Mouse (Mus musculus): ENCODE results near the gene Gjb3. TPM values are rescaled to one million over a fixed set of nuclear protein-coding genes. Genes with fewer than 3 reads are reported as not detected.

Gjb3 gene
- polyA plus RNA-seq, 1 experiment = 0.61 TPM

- Histone ChIP-seq H3K79me2 (ENCODE audit: control insufficient read depth, insufficient read depth) (no peaks in the 10 kb centered on the region), H3K4me2 (ENCODE audit: low read depth) (no peak within 1 kb of the TSS)
These were observed 27.4 kb upstream of the Gjb3 start, which contains the start of gene Gjb5 for GRCm38 (mm10) chr4:127358018-127358417. Gene Gjb5 (minus strand): TSS chr4:127358181.

DNA sequence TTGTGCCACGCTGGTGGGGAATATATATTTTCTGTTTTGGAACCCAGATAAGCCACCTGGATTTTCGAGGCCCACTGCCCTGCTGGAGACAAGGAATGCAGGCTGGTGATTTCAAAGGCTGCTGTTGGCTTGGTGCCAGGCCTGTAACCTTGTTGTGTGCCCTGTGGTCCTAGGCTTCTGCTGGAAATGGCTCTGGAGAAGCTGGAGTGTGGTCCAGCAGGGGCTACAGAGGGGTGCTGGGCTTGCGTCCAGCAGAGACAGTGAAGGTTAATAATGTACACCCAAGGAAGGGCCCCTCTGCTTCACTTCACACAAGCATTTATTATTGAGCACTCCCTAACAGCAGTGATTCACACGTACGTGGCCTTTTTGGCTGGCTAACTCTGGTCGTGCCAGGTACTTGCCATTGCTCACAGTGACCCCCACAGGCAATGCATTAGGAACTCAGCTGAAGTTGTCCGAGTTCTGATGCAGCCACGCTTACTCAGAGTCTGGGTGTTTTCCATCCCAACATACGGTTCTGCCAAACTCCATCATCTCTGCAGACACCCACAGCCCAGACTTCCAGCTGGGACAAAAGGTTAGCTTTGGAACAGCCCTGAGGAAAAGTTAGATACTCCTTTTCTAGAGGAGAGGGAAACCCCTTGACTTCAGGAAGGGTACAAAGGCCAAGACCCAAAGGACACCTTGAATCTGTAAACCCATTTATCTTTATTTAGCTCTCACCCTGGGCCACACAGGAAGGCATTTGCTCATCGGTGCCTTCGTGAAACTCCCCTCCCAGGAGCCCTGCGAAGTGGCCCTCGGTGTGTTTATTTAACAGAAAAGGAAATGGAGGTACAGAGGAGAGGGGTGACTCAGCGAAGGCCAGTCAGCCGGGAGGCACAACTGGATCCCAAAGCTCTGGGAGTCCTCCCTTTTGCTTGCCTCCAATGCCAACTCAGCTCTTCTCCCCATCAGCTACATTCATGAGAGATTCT lies 24.2 kb upstream of the Gjb3 start:
- H3K4me3 ChIP-seq = no peak overlapping the region
- H3ac ChIP-seq (ENCODE audit: control insufficient read depth, insufficient read length) = no peak overlapping the region
- TF ChIP-seq MYOG (IDR thresholded peaks at IDR 0.05; ENCODE audit: control insufficient read depth in 1 of 3, insufficient read depth in 1 of 3, insufficient read length in 2 of 3, low read depth in 2 of 3) (no peak), REST (IDR thresholded peaks at IDR 0.05; ENCODE audit: insufficient read depth, insufficient read length) (no peak), MAX (IDR thresholded peaks at IDR 0.05; ENCODE audit: low read depth) (no peak), USF1 (IDR thresholded peaks at IDR 0.05; ENCODE audit: low read depth) (no peak), TCF3 (IDR thresholded peaks at IDR 0.05; ENCODE audit: insufficient read length, low read depth) (no peak), CEBPB (IDR thresholded peaks at IDR 0.05; ENCODE audit: insufficient read depth, poor library complexity, severe bottlenecking) (no peak), MYOD1 (IDR thresholded peaks at IDR 0.05; ENCODE audit: control insufficient read depth in 1 of 3, insufficient read length in 2 of 3, low read depth in 2 of 3) (no peak), E2F4 (IDR thresholded peaks at IDR 0.05; ENCODE audit: insufficient read depth) (no peak), POLR2A (IDR thresholded peaks at IDR 0.05; ENCODE audit: insufficient read length, low read depth) (no peak), TCF12 (IDR thresholded peaks at IDR 0.05; ENCODE audit: insufficient read depth, poor library complexity, severe bottlenecking) (no peak), SRF (IDR thresholded peaks at IDR 0.05; ENCODE audit: control insufficient read depth, insufficient read length, low read depth) (no peak), POLR2AphosphoS2 (IDR thresholded peaks at IDR 0.05; ENCODE audit: insufficient read length, low read depth) (no peak)
- no peaks in the 10 kb centered on the region for H3K79me2 ChIP-seq (ENCODE audit: control insufficient read depth, insufficient read depth)
- H3K36me3 ChIP-seq (ENCODE audit: control insufficient read depth, insufficient read depth) = no peaks in the 10 kb centered on the region
- H3K4me2 ChIP-seq (ENCODE audit: low read depth) = peak overlapping the region; percentile 44
- H3K27me3 ChIP-seq (ENCODE audit: control insufficient read depth, insufficient read depth, insufficient read length) = no peaks in the 10 kb centered on the region

More at GRCm38 (mm10) chr4:127358018-127358417, 27.4 kb upstream of the Gjb3 start, which contains the start of gene Gjb5:
- H3K4me3 ChIP-seq = no peak within 1 kb of the TSS
- TF ChIP-seq MYOG (IDR thresholded peaks at IDR 0.05; ENCODE audit: control insufficient read depth in 1 of 3, insufficient read depth in 1 of 3, insufficient read length in 2 of 3, low read depth in 2 of 3) (no peak), MYOD1 (IDR thresholded peaks at IDR 0.05; ENCODE audit: control insufficient read depth in 1 of 3, insufficient read length in 2 of 3, low read depth in 2 of 3) (no peak), USF1 (IDR thresholded peaks at IDR 0.05; ENCODE audit: low read depth) (no peak), CEBPB (IDR thresholded peaks at IDR 0.05; ENCODE audit: insufficient read depth, poor library complexity, severe bottlenecking) (no peak), MAX (IDR thresholded peaks at IDR 0.05; ENCODE audit: low read depth) (no peak), TCF12 (IDR thresholded peaks at IDR 0.05; ENCODE audit: insufficient read depth, poor library complexity, severe bottlenecking) (no peak), TCF3 (IDR thresholded peaks at IDR 0.05; ENCODE audit: insufficient read length, low read depth) (no peak), REST (IDR thresholded peaks at IDR 0.05; ENCODE audit: insufficient read depth, insufficient read length) (no peak), POLR2AphosphoS2 (IDR thresholded peaks at IDR 0.05; ENCODE audit: insufficient read length, low read depth) (no peak), POLR2A (IDR thresholded peaks at IDR 0.05; ENCODE audit: insufficient read length, low read depth) (no peak), SRF (IDR thresholded peaks at IDR 0.05; ENCODE audit: control insufficient read depth, insufficient read length, low read depth) (no peak), E2F4 (IDR thresholded peaks at IDR 0.05; ENCODE audit: insufficient read depth) (no peak)
- H3ac ChIP-seq (ENCODE audit: control insufficient read depth, insufficient read length) = no peak within 1 kb of the TSS
- no peaks in the 10 kb centered on the region for H3K36me3 ChIP-seq (ENCODE audit: control insufficient read depth, insufficient read depth)
- no peaks in the 10 kb centered on the region for H3K27me3 ChIP-seq (ENCODE audit: control insufficient read depth, insufficient read depth, insufficient read length)

- Histone ChIP-seq H3K79me2 (ENCODE audit: control insufficient read depth, insufficient read depth) (no peaks in the 10 kb centered on the region), H3ac (ENCODE audit: control insufficient read depth, insufficient read length) (no peak within 1 kb of the TSS), H3K27me3 (ENCODE audit: control insufficient read depth, insufficient read depth, insufficient read length) (no peaks in the 10 kb centered on the region), H3K4me2 (ENCODE audit: low read depth) (peak within 1 kb of the TSS; percentile 44), H3K36me3 (ENCODE audit: control insufficient read depth, insufficient read depth) (no peaks in the 10 kb centered on the region), H3K4me3 (no peak within 1 kb of the TSS)
- TF ChIP-seq REST (IDR thresholded peaks at IDR 0.05; ENCODE audit: insufficient read depth, insufficient read length) (no peak), POLR2AphosphoS2 (IDR thresholded peaks at IDR 0.05; ENCODE audit: insufficient read length, low read depth) (no peak), E2F4 (IDR thresholded peaks at IDR 0.05; ENCODE audit: insufficient read depth) (no peak), MYOD1 (IDR thresholded peaks at IDR 0.05; ENCODE audit: control insufficient read depth in 1 of 3, insufficient read length in 2 of 3, low read depth in 2 of 3) (no peak), MYOG (IDR thresholded peaks at IDR 0.05; ENCODE audit: control insufficient read depth in 1 of 3, insufficient read depth in 1 of 3, insufficient read length in 2 of 3, low read depth in 2 of 3) (no peak), POLR2A (IDR thresholded peaks at IDR 0.05; ENCODE audit: insufficient read length, low read depth) (no peak), USF1 (IDR thresholded peaks at IDR 0.05; ENCODE audit: low read depth) (no peak), CEBPB (IDR thresholded peaks at IDR 0.05; ENCODE audit: insufficient read depth, poor library complexity, severe bottlenecking) (no peak), TCF12 (IDR thresholded peaks at IDR 0.05; ENCODE audit: insufficient read depth, poor library complexity, severe bottlenecking) (no peak), MAX (IDR thresholded peaks at IDR 0.05; ENCODE audit: low read depth) (no peak)
These were observed 23.4 kb upstream of the Gjb3 start, which contains the start of gene Gjb4 for GRCm38 (mm10) chr4:127353951-127354438. Gene Gjb4 (minus strand): TSS chr4:127354081.

GRCm38 (mm10) chr4:127352594-127352993 lies 21.9 kb upstream of the Gjb3 start:
- no peaks in the 10 kb centered on the region for H3K36me3 ChIP-seq (ENCODE audit: control insufficient read depth, insufficient read depth)
- no peak overlapping the region for H3ac ChIP-seq (ENCODE audit: control insufficient read depth, insufficient read length)
- peak overlapping the region; percentile 21 for H3K4me2 ChIP-seq (ENCODE audit: low read depth)
- no peaks in the 10 kb centered on the region for H3K79me2 ChIP-seq (ENCODE audit: control insufficient read depth, insufficient read depth)
- TF ChIP-seq CEBPB (IDR thresholded peaks at IDR 0.05; ENCODE audit: insufficient read depth, poor library complexity, severe bottlenecking) (peak; percentile 90), TCF3 (IDR thresholded peaks at IDR 0.05; ENCODE audit: insufficient read length, low read depth) (no peak), MYOG (IDR thresholded peaks at IDR 0.05; ENCODE audit: control insufficient read depth in 1 of 3, insufficient read depth in 1 of 3, insufficient read length in 2 of 3, low read depth in 2 of 3) (no peak), TCF12 (IDR thresholded peaks at IDR 0.05; ENCODE audit: insufficient read depth, poor library complexity, severe bottlenecking) (no peak)
- H3K4me3 ChIP-seq = no peak overlapping the region
- H3K27me3 ChIP-seq (ENCODE audit: control insufficient read depth, insufficient read depth, insufficient read length) = no peaks in the 10 kb centered on the region
